Mouse (Mus musculus) brain, embryonic 18.5 days (tissue): ENCODE results near the gene Itga1.

Source experiments
- DNase-seq: peaks from one replicate; pipeline ENCODE4 v3.0.0-alpha.2; 2012; ENCODE audit warnings: low read depth, low spot score

Gene Itga1

GRCm38 (mm10) chr13:114992260-114993014 is 109.3 kb downstream of the Itga1 start:
- peak; percentile 26 for DNase-seq

DNA sequence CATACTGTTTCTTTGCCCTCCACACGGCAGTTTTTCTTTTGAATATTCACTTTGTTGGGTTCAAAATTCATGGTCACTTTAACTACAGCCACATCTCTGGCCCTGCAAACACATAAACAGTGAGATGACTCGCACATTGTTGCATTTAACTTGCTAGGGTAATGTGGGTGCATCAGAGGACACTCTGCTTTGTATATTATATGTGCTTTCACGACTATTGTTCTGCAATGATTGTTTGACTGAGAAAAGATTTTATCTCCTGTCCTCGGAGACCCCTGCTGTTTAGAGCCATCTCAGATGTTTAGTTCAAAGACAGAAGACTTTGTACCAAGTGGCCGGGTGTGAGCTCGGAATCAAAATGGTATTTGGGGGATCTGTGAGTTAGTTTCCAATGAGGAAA is 114.1 kb downstream of the Itga1 start:
- DNase-seq = no peak

DNA sequence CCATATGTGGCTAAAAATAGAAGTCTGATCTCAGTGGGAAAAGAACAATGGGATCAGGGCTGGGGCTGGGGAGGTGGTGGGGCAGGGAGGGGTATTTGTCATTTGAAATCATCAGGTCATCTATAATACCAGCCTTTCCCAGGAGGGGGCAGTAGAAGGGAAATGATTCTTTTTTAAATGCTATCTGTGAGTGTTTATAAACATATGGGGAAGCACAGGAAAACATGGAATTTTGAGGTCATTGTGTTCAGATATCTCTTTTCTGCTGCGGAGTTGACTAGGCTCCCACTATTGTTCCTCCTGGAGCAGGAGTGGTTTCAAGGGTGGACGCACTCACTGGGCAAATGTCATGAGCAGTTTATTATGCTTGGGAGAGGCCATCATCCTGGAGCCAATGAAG is 114.6 kb downstream of the Itga1 start:
- no peak for DNase-seq

- DNase-seq = no peak
Observed at GRCm38 (mm10) chr13:114984658-114985057, 117.1 kb downstream of the Itga1 start.

DNA sequence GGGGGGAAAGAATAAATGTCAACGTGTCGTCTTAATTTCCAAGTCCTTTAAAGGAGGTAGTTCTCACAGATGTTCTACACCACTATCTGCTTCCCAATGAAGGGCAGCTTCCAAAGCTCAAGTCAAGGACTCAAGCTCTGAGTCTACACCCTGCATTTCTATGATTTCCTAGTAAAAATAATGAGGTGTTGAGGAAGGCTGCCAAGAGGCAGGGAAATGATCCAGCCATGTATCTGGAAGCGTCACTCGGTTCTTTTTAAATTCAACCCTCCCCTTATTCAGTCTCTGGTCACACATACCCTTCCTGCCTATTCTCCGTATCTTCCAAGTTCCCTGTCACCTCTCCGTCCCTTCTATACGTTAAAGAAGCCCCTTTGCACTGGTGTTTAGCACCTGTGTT is 118.6 kb downstream of the Itga1 start:
- no peak for DNase-seq

DNA sequence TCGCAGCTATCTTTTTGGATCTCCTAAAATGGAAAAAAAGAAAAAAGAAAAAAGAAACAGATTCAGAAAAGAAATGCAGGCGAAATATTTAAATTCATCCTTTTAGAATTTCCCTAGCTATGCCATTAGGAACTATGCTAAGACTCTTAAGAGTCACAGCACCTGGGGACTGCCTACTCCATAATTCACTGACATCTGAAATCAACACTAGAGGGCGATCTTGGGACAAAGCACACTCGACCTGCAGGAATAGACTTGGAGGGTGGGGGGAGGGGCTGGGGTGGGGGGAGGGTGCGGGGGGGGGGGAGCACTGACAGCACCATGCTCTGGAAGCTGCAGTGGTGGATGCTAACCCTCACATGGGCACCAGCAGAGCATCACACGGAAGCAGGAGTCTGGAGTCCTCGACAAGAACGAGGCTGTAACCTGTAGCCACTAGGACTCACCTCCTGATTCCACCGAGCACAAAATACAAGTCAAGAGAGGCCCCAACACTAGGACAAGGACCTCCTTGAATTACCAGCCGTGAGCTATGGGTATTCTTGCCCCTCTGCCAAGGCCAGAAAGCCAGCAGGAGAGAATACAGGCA is 120.8 kb downstream of the Itga1 start:
- DNase-seq = no peak

DNA sequence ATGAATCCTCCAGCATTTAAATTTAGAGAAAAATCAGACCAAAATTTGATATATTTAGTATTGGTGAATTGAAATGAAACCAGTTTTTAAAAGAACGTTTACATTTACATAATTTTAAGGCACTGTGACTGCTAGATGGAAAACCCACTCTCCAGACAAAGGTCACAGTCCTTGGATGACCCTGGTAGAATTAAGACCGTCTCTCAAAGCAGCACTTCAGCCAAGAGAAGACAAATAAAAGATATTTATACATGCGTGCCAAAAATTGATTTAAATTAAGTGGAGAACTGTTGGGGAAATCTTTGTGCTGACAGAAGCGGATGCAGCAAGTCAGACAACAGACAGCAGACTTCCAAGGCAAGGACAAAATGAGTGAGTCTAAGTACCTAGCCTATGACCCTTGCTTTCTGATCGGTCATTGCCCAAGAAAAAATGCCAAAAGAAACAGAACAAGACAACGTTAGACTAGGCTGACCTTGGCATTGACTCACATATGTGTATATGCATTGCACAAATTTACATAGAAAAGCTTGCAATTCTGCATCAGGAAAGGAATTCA is 127.2 kb downstream of the Itga1 start:
- no peak for DNase-seq

DNA sequence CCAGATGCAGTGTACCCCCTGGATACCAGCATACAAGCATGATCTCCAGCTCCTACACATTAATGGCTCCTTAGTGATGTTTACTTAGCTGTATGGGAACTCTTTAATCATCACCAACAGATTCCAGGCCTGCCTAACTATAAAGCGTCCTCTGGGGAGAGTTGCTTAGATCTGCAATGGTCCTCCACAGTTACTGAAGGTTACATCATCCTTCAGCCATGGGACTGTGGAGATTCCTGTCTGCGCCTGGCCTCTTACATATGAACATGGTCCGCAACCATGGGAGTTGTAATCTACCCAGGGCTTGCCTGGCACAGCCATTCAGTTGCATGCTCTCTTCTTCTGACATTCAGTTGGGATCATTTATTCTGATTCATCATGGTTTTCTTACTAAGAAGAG is 129.9 kb downstream of the Itga1 start:
- no peak for DNase-seq

- peak; percentile 20 for DNase-seq
Observed at GRCm38 (mm10) chr13:114964233-114964632, 137.5 kb downstream of the Itga1 start.

GRCm38 (mm10) chr13:114954516-114954915 is 147.2 kb downstream of the Itga1 start:
- no peak for DNase-seq

GRCm38 (mm10) chr13:114933541-114933940 is 168.2 kb downstream of the Itga1 start:
- DNase-seq = no peak

DNA sequence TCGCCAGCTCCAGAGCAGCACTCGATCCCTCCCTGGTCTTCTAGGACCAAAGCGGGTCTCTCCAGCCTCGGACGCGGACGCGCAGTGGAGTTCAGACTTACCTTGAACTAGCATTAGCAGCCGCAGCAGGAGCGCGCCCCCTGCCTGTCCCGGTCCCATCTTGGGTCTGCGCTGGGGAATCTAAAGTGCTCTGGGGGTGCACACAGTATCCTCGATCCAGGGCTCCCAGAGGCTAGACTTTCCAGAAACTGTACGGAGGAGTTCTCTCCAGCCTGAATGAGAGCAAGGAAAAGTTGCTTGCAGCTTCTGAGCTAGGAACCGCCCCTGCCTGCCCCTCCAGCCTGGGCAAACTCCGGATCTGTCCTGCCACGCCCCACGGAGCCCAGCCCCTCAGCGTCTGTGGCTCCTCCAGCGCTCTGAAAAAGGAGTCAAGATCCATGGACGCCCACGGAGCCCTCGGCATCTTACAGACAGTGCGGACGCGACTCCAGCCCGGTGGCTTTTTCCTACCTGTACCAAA is 169.9 kb downstream of the Itga1 start, which contains the start of gene Itga2:
Gene Itga2, minus strand, starts transcription at position 326 of the 520 bp plus-strand sequence.
- DNase-seq = no peak

DNA sequence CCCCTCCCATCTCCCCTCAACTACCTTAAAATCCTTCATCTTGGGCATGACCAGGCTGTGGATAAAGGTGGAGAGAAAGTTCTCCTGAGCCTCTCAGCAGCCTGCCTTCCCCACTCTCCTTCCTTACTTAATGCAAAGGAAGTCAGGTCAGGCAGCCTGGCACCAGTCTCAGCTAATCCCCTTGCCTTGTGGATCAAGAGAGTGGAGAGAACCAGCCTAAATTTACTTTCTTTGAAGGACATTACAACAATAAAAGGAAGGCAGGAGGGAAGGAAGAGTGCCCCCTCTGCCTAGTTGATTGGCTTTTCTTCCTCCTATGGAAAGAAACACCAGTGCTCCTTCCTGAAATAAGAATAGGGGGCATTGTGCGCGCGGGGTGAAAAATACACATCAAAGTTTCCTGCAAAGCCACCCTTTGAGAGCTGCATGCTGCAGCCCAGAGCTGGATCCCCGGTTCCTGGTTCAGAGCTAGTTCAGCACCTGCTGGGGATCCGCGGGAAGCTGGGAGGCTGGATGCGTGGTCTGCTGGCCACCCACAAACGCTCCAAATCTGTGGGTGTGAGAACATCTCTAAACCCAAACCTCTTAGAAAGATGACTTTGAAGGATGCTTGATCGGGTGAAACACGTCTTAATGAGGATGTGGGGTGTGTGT is 170.6 kb downstream of the Itga1 start:
- no peak for DNase-seq

DNA sequence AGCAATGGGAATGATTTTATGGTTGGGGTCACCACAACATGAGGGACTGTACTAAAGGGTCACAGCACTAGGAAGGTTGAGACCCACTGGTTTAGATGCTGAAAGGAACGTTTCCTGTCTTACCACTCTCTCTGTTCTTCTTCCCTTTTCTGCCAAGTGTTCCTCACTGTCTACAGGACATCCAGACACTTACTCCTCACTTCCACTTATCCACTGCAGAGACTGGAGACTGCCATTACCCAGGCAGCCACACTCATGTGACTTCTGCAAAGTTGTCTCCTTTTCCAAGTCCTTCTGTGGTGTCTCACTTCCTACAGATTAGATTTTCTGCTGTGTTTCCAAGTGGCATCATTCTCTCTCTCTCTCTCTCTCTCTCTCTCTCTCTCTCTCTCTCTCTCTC is 177.0 kb downstream of the Itga1 start:
- no peak for DNase-seq

- peak; percentile 18 for DNase-seq
Observed at GRCm38 (mm10) chr13:114923331-114923730, 178.4 kb downstream of the Itga1 start.

GRCm38 (mm10) chr13:114915767-114916166 is 186.0 kb downstream of the Itga1 start:
- DNase-seq = no peak

DNA sequence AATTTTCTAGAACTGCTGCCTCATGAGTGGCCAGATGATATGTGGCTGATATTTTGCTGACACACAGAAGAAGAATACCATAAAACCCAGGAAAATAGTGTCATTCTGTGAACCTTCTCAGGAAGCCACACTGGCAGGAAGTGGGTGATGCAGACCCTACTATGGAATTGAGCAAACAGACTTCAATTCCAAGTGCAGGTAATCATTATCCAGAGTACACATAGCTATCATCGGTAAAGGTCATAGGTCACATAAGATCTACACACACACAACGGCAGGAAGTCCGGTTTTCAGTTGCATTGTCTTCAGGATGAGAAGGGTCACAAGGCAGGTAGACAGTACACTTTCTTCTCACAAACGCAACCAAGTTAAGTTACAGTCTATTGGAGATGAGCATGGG is 186.8 kb downstream of the Itga1 start:
- DNase-seq = no peak

DNA sequence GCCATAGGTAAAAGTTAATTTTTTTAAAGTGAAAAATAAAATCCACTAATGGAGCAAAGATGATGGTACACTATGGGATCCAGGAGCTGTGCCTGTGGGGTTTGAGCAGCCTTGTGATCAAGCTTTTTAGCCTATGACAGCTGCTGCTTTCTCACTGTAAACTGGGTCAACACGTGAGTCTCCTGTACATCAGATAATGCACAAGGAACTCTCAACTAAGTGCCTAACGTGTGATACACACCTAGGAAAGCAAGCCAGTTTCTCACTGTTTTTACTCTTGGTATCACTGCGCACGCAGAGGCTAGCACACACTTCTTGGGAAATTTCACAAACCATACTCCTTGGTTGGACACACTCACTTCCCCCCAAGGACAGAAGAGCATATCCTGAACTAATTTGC is 187.2 kb downstream of the Itga1 start:
- DNase-seq = no peak

GRCm38 (mm10) chr13:114910629-114911028 is 191.1 kb downstream of the Itga1 start:
- no peak for DNase-seq

GRCm38 (mm10) chr13:114909514-114909913 is 192.2 kb downstream of the Itga1 start:
- DNase-seq = no peak

DNA sequence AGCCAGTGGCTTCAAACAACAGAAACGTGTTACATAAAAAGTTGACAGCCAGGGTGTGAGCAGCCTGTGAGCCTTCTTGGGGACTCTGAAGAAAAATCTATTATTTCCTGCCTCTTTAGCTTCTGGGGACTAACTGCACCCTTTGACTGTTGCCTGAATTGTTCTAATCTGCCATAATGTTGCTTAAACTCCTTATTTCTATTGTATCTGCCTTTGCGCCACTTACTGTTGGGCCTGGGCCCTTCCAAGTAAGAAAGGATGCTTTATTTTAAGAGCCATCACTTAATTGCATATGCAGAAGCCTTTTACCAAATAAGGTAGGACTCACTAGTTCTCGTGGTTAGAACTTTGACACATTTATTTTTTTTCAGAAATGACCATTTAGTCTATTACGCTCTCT is 193.9 kb downstream of the Itga1 start:
- DNase-seq = no peak
